Mouse (Mus musculus) liver, embryonic 12.5 days (tissue): ENCODE data around the gene Anp32a. TPM values are rescaled to one million over a fixed set of nuclear protein-coding genes. Genes with fewer than 3 reads are reported as not detected.

Experiments used
- ATAC-seq: fragments of 200-750 bp; cut with Nextera tagmentation; 2 replicates; pipeline ENCODE4 v1.8.0; 2017; ENCODE audit warnings: moderate number of reproducible peaks, mild to moderate bottlenecking, moderate library complexity
- H3K27ac ChIP-seq: fragments of 300-500 bp; sonication (generic); 2 replicates; pipeline ENCODE4 v1.5.1; 2016; ENCODE audit warnings: mild to moderate bottlenecking
- H3K27me3 ChIP-seq: fragments of 300-500 bp; sonication (generic); replicated peaks from 2 replicates; pipeline ENCODE4 v1.6.1; 2016; ENCODE audit warnings: mild to moderate bottlenecking, moderate library complexity
- H3K36me3 ChIP-seq: fragments of 300-500 bp; sonication (generic); 2 replicates; pipeline ENCODE4 v1.6.1; 2016; ENCODE audit warnings: mild to moderate bottlenecking, moderate library complexity
- H3K4me1 ChIP-seq: fragments of 300-500 bp; sonication (generic); 2 replicates; pipeline ENCODE4 v1.6.1; 2016
- H3K4me2 ChIP-seq: fragments of 300-500 bp; sonication (generic); 2 replicates; pipeline ENCODE4 v1.6.1; 2016; ENCODE audit warnings: mild to moderate bottlenecking, moderate library complexity
- H3K4me3 ChIP-seq: fragments of 300-500 bp; sonication (generic); 2 replicates; pipeline ENCODE4 v1.5.1; 2016; ENCODE audit warnings: mild to moderate bottlenecking, moderate library complexity
- H3K9ac ChIP-seq: fragments of 300-500 bp; sonication (generic); 2 replicates; pipeline ENCODE4 v1.6.1; 2016; ENCODE audit warnings: mild to moderate bottlenecking, moderate library complexity
- H3K9me3 ChIP-seq: fragments of 300-500 bp; sonication (generic); replicated peaks from 2 replicates; pipeline ENCODE4 v1.6.1; 2016; ENCODE audit warnings: mild to moderate bottlenecking, moderate library complexity
- WGBS: fragments of 180-500 bp; shearing (Covaris S2); methylation state at CpG from one replicate; pipeline ENCODE4 v1.1.7; 2016; ENCODE audit not compliant: insufficient replicate concordance; 5-methylcytosine and 5-hydroxymethylcytosine counted together
- polyA plus RNA-seq: library from polyadenylated mRNA; unstranded; fragments of >200 nt; fragmentation: Nextera tagmentation; extraction: Ambion mirVana; gene quantifications from 2 replicates; pipeline ENCODE4 v1.2.1, GENCODE M21; 2016

The Anp32a gene
- polyA plus RNA-seq, 1 experiment from 2014 or later: 122 TPM

- no peak overlapping the region for H3K27ac ChIP-seq
- H3K4me2 ChIP-seq: no peak overlapping the region
- H3K36me3 ChIP-seq: no peaks in the 10 kb centered on the region
- H3K4me1 ChIP-seq: peaks cover 42% of the 10 kb centered on the region
- peaks cover 5% of the 10 kb centered on the region; the same call in 1 of the 2 replicates for H3K9me3 ChIP-seq
- no peak overlapping the region for H3K9ac ChIP-seq
- H3K27me3 ChIP-seq: no peaks in the 10 kb centered on the region
- H3K4me3 ChIP-seq: no peak overlapping the region
- ATAC-seq: no peak
- WGBS: 20% methylated on average over 10 of the region's 10 CpGs
Measured at GRCm38 (mm10) chr9:62422926-62423325, 81.8 kb downstream of the Anp32a start.

GRCm38 (mm10) chr9:62423871-62424270 is 82.8 kb downstream of the Anp32a start:
- 87% methylated on average over 10 of the region's 10 CpGs for WGBS
- H3K27ac ChIP-seq: no peak overlapping the region
- no peak overlapping the region for H3K4me2 ChIP-seq
- 0 out of 2 replicates have a peak, but pooled peaks cover under 1% of the 10 kb centered on the region for H3K9me3 ChIP-seq
- ATAC-seq: no peak
- no peak overlapping the region for H3K9ac ChIP-seq
- peaks cover 42% of the 10 kb centered on the region for H3K4me1 ChIP-seq
- H3K4me3 ChIP-seq: no peak overlapping the region
- H3K36me3 ChIP-seq: no peaks in the 10 kb centered on the region
- H3K27me3 ChIP-seq: no peaks in the 10 kb centered on the region

- no peak overlapping the region for H3K9ac ChIP-seq
- no peaks in the 10 kb centered on the region for H3K27me3 ChIP-seq
- peaks cover 33% of the 10 kb centered on the region for H3K4me1 ChIP-seq
- H3K9me3 ChIP-seq: no peaks in the 10 kb centered on the region
- H3K4me2 ChIP-seq: no peak overlapping the region
- 24% methylated on average over 5 of the region's 5 CpGs for WGBS
- H3K36me3 ChIP-seq: no peaks in the 10 kb centered on the region
- no peak overlapping the region for H3K4me3 ChIP-seq
- no peak for ATAC-seq
- no peak overlapping the region for H3K27ac ChIP-seq
Measured at GRCm38 (mm10) chr9:62425265-62425664, 84.2 kb downstream of the Anp32a start.

- no peaks in the 10 kb centered on the region for H3K27me3 ChIP-seq
- H3K9me3 ChIP-seq: no peaks in the 10 kb centered on the region
- no peak overlapping the region for H3K27ac ChIP-seq
- H3K4me2 ChIP-seq: no peak overlapping the region
- no peaks in the 10 kb centered on the region for H3K36me3 ChIP-seq
- H3K9ac ChIP-seq: no peak overlapping the region
- no peak overlapping the region for H3K4me3 ChIP-seq
- ATAC-seq: no peak
- WGBS: 85% methylated on average over 19 of the region's 19 CpGs
- H3K4me1 ChIP-seq: peaks cover 26% of the 10 kb centered on the region
Measured at GRCm38 (mm10) chr9:62426021-62426420, 84.9 kb downstream of the Anp32a start.

DNA sequence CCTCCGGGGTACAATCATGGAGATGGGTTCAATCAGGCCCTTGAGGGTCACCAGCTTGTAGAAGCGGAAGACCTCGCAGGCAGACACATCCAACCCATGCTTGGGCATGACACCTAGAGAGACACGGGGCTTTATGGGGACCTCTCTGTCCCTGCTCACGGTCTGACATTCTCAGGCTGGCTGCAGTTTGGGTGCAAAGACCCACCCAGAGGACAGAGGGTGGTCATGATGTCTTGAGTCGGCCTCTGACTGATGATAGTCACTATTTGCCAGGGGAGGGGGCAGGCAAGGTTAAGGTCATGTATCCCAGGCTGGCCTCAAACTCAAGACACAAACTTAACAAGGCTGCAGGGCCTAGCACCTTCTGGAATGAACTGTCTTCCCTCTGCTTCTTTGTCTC is 85.4 kb downstream of the Anp32a start:
- H3K4me1 ChIP-seq: peaks cover 20% of the 10 kb centered on the region
- H3K36me3 ChIP-seq: no peaks in the 10 kb centered on the region
- H3K4me3 ChIP-seq: no peak overlapping the region
- no peak overlapping the region for H3K9ac ChIP-seq
- no peak overlapping the region for H3K4me2 ChIP-seq
- H3K27me3 ChIP-seq: no peaks in the 10 kb centered on the region
- H3K9me3 ChIP-seq: no peaks in the 10 kb centered on the region
- no peak for ATAC-seq
- WGBS: 76% methylated on average over 6 of the region's 6 CpGs
- H3K27ac ChIP-seq: no peak overlapping the region

- Histone ChIP-seq H3K4me3 (no peak overlapping the region), H3K9me3 (no peaks in the 10 kb centered on the region), H3K9ac (no peak overlapping the region), H3K36me3 (no peaks in the 10 kb centered on the region), H3K27ac (no peak overlapping the region), H3K4me2 (no peak overlapping the region), H3K4me1 (peaks cover 20% of the 10 kb centered on the region), H3K27me3 (no peaks in the 10 kb centered on the region)
- 62% methylated on average over 8 of the region's 8 CpGs for WGBS
- no peak for ATAC-seq
Measured at GRCm38 (mm10) chr9:62427010-62427409, 85.9 kb downstream of the Anp32a start.

Other genes with a start within 250 kb of the Anp32a start
- gene Glce, start 218.6 kb upstream of the Anp32a start, polyA plus RNA-seq: 7.8 TPM in 2 replicates
- not detected in 2 replicates for gene Spesp1, start 59.1 kb upstream of the Anp32a start, polyA plus RNA-seq
- 2.7 and 3.2 TPM in 2 replicates for gene Coro2b, start 195.8 kb downstream of the Anp32a start, polyA plus RNA-seq